Mouse (Mus musculus): ENCODE measurements around the gene Duox1. TPM values are rescaled to one million over a fixed set of nuclear protein-coding genes. Genes with fewer than 3 reads are reported as not detected.
"Not testable (repeated sequence)": the region's sequence is repeated elsewhere in the genome, so short reads cannot be mapped to it uniquely, and the experiment has no call there.

Duox1 gene
- polyA plus RNA-seq, 1 experiment from 2014 or later = 0.06 TPM

- Histone ChIP-seq H3K9ac (replicated peaks) (no peak overlapping the region), H3K4me1 (no peaks in the 10 kb centered on the region), H3K27me3 (no peaks in the 10 kb centered on the region), H3K4me2 (replicated peaks) (no peak overlapping the region), H3K9me3 (no peaks in the 10 kb centered on the region), H3K27ac (replicated peaks) (no peak overlapping the region), H3K36me3 (no peaks in the 10 kb centered on the region), H3K4me3 (no peak overlapping the region)
- ATAC-seq (replicated peaks) = no peak
- WGBS = 67% methylated on average over 3 of the region's 3 CpGs
These were observed 8.5 kb downstream of the Duox1 start for GRCm38 (mm10) chr2:122323960-122324359.

- WGBS = 80% methylated on average over 3 of the region's 3 CpGs
- no peaks in the 10 kb centered on the region for H3K27me3 ChIP-seq
- no peaks in the 10 kb centered on the region for H3K9me3 ChIP-seq
- no peak overlapping the region for H3K4me3 ChIP-seq
- H3K36me3 ChIP-seq = no peaks in the 10 kb centered on the region
- no peak overlapping the region for H3K4me2 ChIP-seq (replicated peaks)
- no peak overlapping the region for H3K27ac ChIP-seq (replicated peaks)
- no peaks in the 10 kb centered on the region for H3K4me1 ChIP-seq
- no peak for ATAC-seq (replicated peaks)
- no peak overlapping the region for H3K9ac ChIP-seq (replicated peaks)
These were observed 9.1 kb downstream of the Duox1 start for GRCm38 (mm10) chr2:122324586-122324985.

- Histone ChIP-seq H3K9ac (replicated peaks) (no peak overlapping the region), H3K27me3 (no peaks in the 10 kb centered on the region), H3K36me3 (no peaks in the 10 kb centered on the region), H3K4me3 (no peak overlapping the region), H3K27ac (replicated peaks) (no peak overlapping the region), H3K9me3 (no peaks in the 10 kb centered on the region), H3K4me1 (no peaks in the 10 kb centered on the region), H3K4me2 (replicated peaks) (no peak overlapping the region)
- WGBS = 81% methylated on average over 2 of the region's 2 CpGs
- no peak for ATAC-seq (replicated peaks)
These were observed 9.9 kb downstream of the Duox1 start for GRCm38 (mm10) chr2:122325361-122325760.

GRCm38 (mm10) chr2:122327986-122328385 lies 12.5 kb downstream of the Duox1 start:
- Histone ChIP-seq H3K4me3 (no peak overlapping the region), H3K27ac (replicated peaks) (no peak overlapping the region), H3K27me3 (no peaks in the 10 kb centered on the region), H3K9me3 (no peaks in the 10 kb centered on the region), H3K4me1 (no peaks in the 10 kb centered on the region), H3K9ac (replicated peaks) (no peak overlapping the region), H3K4me2 (replicated peaks) (no peak overlapping the region), H3K36me3 (no peaks in the 10 kb centered on the region)
- ATAC-seq (replicated peaks) = no peak
- 75% methylated on average over 3 of the region's 3 CpGs for WGBS

GRCm38 (mm10) chr2:122330317-122330716 lies 14.8 kb downstream of the Duox1 start:
- H3K9me3 ChIP-seq; H3K27ac ChIP-seq (replicated peaks); H3K36me3 ChIP-seq; ATAC-seq (replicated peaks); H3K27me3 ChIP-seq; H3K4me1 ChIP-seq; H3K9ac ChIP-seq (replicated peaks); H3K4me2 ChIP-seq (replicated peaks); H3K4me3 ChIP-seq: not testable (repeated sequence)
- WGBS = 78% methylated on average over 6 of the region's 6 CpGs

- ATAC-seq (replicated peaks) = no peak
- Histone ChIP-seq H3K27me3 (no peaks in the 10 kb centered on the region), H3K4me2 (replicated peaks) (no peak overlapping the region), H3K9ac (replicated peaks) (no peak overlapping the region), H3K27ac (replicated peaks) (no peak overlapping the region), H3K4me1 (no peaks in the 10 kb centered on the region), H3K4me3 (no peak overlapping the region), H3K36me3 (no peaks in the 10 kb centered on the region), H3K9me3 (no peaks in the 10 kb centered on the region)
- 88% methylated on average over 3 of the region's 3 CpGs for WGBS
These were observed 16.8 kb downstream of the Duox1 start for GRCm38 (mm10) chr2:122332222-122332621.

GRCm38 (mm10) chr2:122334170-122334569 lies 18.7 kb downstream of the Duox1 start:
- H3K27ac ChIP-seq (replicated peaks) = no peak overlapping the region
- H3K4me1 ChIP-seq = no peaks in the 10 kb centered on the region
- WGBS = 66% methylated on average over 3 of the region's 3 CpGs

GRCm38 (mm10) chr2:122337291-122337690 lies 21.8 kb downstream of the Duox1 start:
- H3K4me3 ChIP-seq = peak overlapping the region; percentile 14
- WGBS = 61% methylated on average over 21 of the region's 21 CpGs
- peak overlapping the region; percentile 26 for H3K4me2 ChIP-seq (replicated peaks)
- no peak overlapping the region for H3K9ac ChIP-seq (replicated peaks)
- H3K27me3 ChIP-seq = no peaks in the 10 kb centered on the region
- no peak overlapping the region for H3K27ac ChIP-seq (replicated peaks)
- no peaks in the 10 kb centered on the region for H3K36me3 ChIP-seq
- no peaks in the 10 kb centered on the region for H3K9me3 ChIP-seq
- H3K4me1 ChIP-seq = no peaks in the 10 kb centered on the region
- ATAC-seq (replicated peaks) = 0 out of 2 replicates have a peak, but pooled peaks have one; percentile 29

More at GRCm38 (mm10) chr2:122334170-122334569, 18.7 kb downstream of the Duox1 start:
- ATAC-seq (replicated peaks) = no peak
- no peak overlapping the region for H3K4me2 ChIP-seq (replicated peaks)
- H3K9me3 ChIP-seq = no peaks in the 10 kb centered on the region
- H3K27me3 ChIP-seq = no peaks in the 10 kb centered on the region
- H3K4me3 ChIP-seq = no peak overlapping the region
- H3K9ac ChIP-seq (replicated peaks) = no peak overlapping the region
- no peaks in the 10 kb centered on the region for H3K36me3 ChIP-seq

- H3K36me3 ChIP-seq = no peaks in the 10 kb centered on the region
- H3K4me3 ChIP-seq = no peak overlapping the region
- H3K9me3 ChIP-seq = no peaks in the 10 kb centered on the region
- no peak overlapping the region for H3K27ac ChIP-seq (replicated peaks)
- H3K27me3 ChIP-seq = no peaks in the 10 kb centered on the region
- H3K9ac ChIP-seq (replicated peaks) = no peak overlapping the region
- no peak overlapping the region for H3K4me2 ChIP-seq (replicated peaks)
- H3K4me1 ChIP-seq = peaks cover 21% of the 10 kb centered on the region
- no peak for ATAC-seq (replicated peaks)
- 79% methylated on average over 6 of the region's 6 CpGs for WGBS
These were observed 29.8 kb downstream of the Duox1 start for GRCm38 (mm10) chr2:122345106-122345893.

- 93% methylated on average over 6 of the region's 6 CpGs for WGBS
- not testable (repeated sequence) for ATAC-seq (replicated peaks); H3K9me3 ChIP-seq; H3K27ac ChIP-seq (replicated peaks); H3K27me3 ChIP-seq; H3K4me2 ChIP-seq (replicated peaks); H3K36me3 ChIP-seq; H3K9ac ChIP-seq (replicated peaks); H3K4me3 ChIP-seq
- peaks cover 28% of the 10 kb centered on the region for H3K4me1 ChIP-seq
These were observed 30.7 kb downstream of the Duox1 start for GRCm38 (mm10) chr2:122346164-122346563.

GRCm38 (mm10) chr2:122347257-122347656 lies 31.8 kb downstream of the Duox1 start:
- ATAC-seq (replicated peaks) = no peak
- WGBS = 88% methylated on average over 3 of the region's 3 CpGs
- no peak overlapping the region for H3K27ac ChIP-seq (replicated peaks)
- peaks cover 38% of the 10 kb centered on the region for H3K4me1 ChIP-seq
- no peak overlapping the region for H3K9ac ChIP-seq (replicated peaks)
- H3K9me3 ChIP-seq = no peaks in the 10 kb centered on the region
- H3K4me3 ChIP-seq = no peak overlapping the region
- H3K4me2 ChIP-seq (replicated peaks) = no peak overlapping the region
- H3K27me3 ChIP-seq = no peaks in the 10 kb centered on the region
- no peaks in the 10 kb centered on the region for H3K36me3 ChIP-seq

GRCm38 (mm10) chr2:122348531-122349131 lies 33.2 kb downstream of the Duox1 start:
- H3K4me1 ChIP-seq = peaks cover 51% of the 10 kb centered on the region
- WGBS = 1% methylated on average over 55 of the region's 63 CpGs

More at GRCm38 (mm10) chr2:122348531-122349131, 33.2 kb downstream of the Duox1 start:
- peak overlapping the region; percentile 99 for H3K27ac ChIP-seq (replicated peaks)
- H3K36me3 ChIP-seq = no peaks in the 10 kb centered on the region
- peak overlapping the region; percentile 83 for H3K9ac ChIP-seq (replicated peaks)
- peak; percentile 78 for ATAC-seq (replicated peaks)
- H3K4me3 ChIP-seq = peak overlapping the region; percentile 50
- H3K9me3 ChIP-seq = no peaks in the 10 kb centered on the region
- peak overlapping the region; percentile 69 for H3K4me2 ChIP-seq (replicated peaks)
- H3K27me3 ChIP-seq = 0 out of 2 replicates have a peak, but pooled peaks cover 2% of the 10 kb centered on the region

Measured in forebrain, embryonic 15.5 days (tissue).